Mouse (Mus musculus) cerebellum, adult 2 months (tissue): ENCODE data around the gene Yipf3.

Experiments
- CTCF ChIP-seq: fragments of 200-500 bp; IDR thresholded peaks from 2 replicates; pipeline ENCODE4 v1.5.1; 2011; ENCODE audit warnings: low read depth, mild to moderate bottlenecking, control low read depth, low read length, moderate library complexity, borderline replicate concordance; ENCODE audit not compliant: insufficient read depth
- POLR2A ChIP-seq: fragments of 200-500 bp; IDR thresholded peaks from 2 replicates; pipeline ENCODE4 v1.6.1; 2011; ENCODE audit warnings: low read length, control low read depth, borderline replicate concordance; ENCODE audit not compliant: insufficient read depth

DNA sequence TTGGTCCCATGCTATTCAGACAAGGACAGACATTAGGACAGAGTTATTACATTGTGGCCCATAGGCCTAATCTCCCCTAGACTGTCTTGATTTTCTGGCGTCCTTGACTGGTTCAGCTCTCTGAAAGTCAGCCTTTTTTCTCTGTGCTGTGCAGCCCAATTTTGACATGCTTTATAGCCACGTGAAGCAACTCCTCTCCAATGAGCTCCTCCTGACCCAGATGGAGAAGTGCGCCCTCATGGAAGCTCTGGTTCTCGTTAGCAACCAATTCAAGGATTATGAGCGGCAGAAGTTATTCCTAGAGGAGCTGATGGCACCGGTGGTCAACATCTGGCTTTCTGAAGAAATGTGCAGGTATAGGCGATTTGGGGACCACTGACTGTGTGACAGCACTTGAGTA, 20.3 kb upstream of the Yipf3 start:
- no peak for TF ChIP-seq CTCF
- TF ChIP-seq POLR2A = no peak
